Mouse (Mus musculus) embryonic fibroblast, embryonic 13.5 days (primary cell): ENCODE results near the gene Mcoln1.

Source experiments
- CTCF ChIP-seq: IDR thresholded peaks from 2 replicates; pipeline ENCODE4 v1.5.1; 2011; ENCODE audit warnings: mild to moderate bottlenecking, control low read depth, low read length, moderate library complexity, borderline replicate concordance; ENCODE audit not compliant: insufficient read depth
- POLR2A ChIP-seq: IDR thresholded peaks from 2 replicates; pipeline ENCODE4 v1.6.1; 2011; ENCODE audit warnings: low read depth, mild to moderate bottlenecking, control low read depth, low read length, moderate library complexity

DNA sequence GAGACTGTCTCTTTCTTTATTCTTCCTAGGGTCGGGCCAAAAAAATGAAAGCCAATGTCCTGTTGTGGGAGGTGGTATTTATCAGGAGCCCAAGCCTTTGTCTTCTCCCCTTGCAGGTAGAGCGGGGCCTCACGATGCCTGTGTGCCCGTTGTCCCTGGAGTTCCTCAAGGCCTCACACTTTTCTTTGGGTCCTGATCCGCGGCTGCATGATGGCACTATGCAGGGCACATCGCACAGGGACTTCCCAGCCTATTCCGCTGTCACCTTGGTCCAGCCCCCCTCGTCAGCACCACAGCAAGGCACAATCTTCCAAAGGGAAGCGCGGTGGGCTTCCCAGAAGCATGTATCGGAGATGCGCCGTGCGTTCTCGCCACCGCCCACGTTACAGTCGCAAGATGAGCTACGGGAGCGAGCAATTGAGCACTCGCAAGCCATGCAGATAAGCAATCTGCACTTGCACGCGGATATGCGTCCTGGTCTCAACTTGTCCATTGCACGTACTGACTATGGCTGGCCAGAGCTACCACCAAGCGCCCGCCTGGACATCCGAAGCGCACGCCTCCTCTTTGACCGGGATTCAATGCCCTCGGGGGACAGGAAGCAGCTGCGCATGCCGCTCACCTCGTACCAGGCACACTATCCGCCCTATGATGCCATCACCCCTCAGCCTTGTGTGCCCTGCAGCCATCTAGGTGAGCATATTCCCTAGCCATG, 24.4 kb upstream of the Mcoln1 start:
- TF ChIP-seq POLR2A (no peak), CTCF (no peak)
